Mouse (Mus musculus) mesoderm, embryonic 11.5 days (tissue): ENCODE measurements around the gene Krt1.
A peak's percentile ranks its signal among the peaks of the same experiment; 100 is the strongest.

Experiments used
- DNase-seq: peaks from one replicate; pipeline ENCODE4 v3.0.0-alpha.2; 2012; ENCODE audit warnings: low read depth, low spot score

Gene Krt1

DNA sequence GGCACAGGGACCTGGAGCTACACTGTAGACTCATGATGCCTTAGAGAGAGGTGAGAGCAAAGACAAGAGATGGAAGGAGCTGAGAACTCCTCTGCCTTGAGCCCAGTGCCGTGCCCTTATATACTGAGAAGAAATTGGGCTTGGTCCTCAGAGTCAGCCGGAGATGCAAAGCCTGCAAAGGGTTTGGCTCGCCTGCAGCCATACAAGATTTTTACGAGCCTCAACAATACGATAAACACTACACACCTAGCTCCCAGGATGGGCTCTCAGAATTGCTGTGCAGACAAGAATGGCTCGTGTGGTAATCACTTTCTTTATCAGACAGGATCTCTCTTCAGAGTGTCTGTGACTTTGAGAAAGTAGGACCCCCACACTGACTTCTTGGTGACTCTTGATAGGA is at the start of gene Krt1:
TSS of gene Krt1 (minus strand) at position 101 of the 400 bp plus-strand sequence.
- no peak for DNase-seq

GRCm38 (mm10) chr15:101895216-101895615 is 44.6 kb upstream of the Krt1 start:
- no peak for DNase-seq

DNA sequence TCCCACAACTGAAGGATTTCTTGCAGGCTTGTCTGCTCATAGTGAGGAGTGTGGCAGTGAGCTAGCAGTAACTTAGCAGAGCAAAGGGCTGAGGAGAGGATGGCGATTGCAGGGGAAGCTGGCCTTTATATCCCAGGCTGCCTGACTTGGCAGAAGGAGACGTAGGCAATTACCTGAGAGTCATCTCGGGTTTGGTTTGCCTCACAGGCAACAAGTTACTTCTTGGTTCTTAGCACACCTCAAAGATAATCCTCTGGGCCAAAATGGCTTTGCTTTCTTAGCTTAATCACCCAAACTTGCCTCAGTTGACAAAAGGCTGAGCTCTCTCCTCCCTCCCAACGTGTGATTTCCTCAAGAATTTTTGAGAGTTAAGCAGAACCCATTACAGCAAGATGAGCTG is 42.2 kb upstream of the Krt1 start, which contains the start of gene Krt76:
TSS of gene Krt76 (minus strand) at position 101 of the 400 bp plus-strand sequence.
- DNase-seq = no peak

DNA sequence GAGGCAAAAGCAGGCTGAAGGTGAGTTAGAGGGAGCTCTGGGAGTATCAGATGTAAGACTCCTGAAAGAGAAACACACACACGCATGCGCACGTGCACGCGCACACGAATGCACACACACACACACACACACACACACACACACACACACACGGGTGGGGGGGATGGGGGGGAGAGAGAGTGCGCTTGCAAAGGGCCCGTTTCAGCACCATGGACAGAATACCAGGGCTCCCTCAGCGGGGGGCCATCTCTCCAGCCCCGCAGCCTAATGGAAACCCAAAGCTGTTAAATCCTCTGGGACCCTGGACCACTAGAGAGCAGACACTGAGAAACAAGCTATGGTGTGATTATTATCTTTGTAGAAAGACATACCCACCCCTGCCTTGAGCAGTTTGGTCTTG is 29.2 kb upstream of the Krt1 start:
- peak; percentile 64 for DNase-seq

DNA sequence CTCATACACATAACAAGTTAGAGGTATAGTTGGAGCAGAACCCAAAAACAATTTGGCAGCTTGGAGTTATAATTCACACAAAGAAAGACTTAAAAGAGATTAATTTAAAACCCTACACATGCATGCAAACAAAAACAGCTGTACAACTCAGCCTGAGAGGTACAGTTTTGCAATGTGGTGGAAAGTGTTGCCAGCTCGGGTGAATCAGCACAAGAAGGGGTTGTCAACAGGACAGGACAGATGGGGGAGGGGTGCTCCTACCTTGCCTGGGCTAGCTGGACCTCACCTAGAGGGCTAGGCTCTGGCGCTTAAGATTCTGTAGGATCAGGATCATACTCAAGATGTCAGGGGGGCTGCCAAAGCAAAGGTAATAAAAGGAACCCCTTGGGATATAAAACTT is 27.4 kb upstream of the Krt1 start:
- DNase-seq = no peak

DNA sequence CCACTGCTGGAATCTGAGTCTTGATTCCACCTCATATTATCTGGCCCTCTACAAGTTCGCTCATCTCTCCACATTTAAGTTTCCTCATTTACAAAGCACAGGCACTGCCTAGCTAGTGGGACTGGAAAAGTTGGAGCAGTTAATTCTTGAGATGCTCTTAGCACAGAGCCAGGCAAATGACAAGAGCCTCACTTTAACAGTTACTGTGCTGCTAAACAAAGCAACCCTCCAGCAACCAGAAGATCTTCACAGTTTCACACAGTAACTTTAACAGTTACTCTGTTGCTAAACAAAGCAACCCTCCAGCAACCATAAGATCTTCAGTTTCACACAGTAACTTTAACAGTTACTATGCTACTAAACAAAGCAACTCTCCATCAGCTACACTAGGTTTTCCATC is 23.8 kb upstream of the Krt1 start:
- no peak for DNase-seq

DNA sequence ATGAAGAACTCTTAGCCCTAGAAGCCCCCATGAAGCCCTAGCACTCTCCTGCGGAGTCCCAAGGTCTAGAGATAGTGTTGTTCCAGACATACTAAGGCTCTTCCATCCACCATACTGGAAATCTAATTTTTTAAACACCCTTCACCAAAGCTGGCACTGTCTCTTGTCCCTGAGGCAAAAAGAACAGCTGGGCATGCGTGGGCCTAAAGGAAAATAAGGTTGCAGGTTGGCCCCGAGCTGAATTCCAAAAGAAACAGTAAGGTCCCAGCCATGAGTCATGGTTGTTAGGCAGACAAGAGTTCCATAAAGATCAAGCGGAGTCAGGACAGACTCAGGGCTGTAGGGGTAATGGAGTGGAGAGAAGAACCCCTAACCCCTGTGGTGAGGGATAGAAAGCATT is 22.6 kb upstream of the Krt1 start:
- DNase-seq = no peak

DNA sequence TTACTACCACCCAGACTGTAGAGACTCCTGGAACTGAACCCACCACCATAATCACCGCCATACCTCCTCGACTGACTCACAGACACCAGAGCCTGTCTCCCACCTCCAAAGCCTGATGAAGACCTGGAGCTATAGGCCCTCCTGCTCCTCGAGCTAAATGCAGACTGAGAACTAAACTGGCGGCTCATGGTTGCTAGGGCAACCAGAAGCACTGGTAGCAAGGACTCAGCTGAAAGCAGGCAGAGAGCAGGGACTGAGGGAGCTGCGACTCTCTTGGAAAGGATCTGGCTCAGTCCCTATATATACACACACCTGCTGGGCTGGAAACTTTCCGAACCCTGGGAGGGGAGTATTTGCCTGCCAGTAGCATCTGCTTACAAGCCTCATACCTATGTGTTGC is 18.8 kb upstream of the Krt1 start, which contains the start of gene Krt77:
TSS of gene Krt77 (minus strand) at position 275 of the 400 bp plus-strand sequence.
- DNase-seq = no peak

DNA sequence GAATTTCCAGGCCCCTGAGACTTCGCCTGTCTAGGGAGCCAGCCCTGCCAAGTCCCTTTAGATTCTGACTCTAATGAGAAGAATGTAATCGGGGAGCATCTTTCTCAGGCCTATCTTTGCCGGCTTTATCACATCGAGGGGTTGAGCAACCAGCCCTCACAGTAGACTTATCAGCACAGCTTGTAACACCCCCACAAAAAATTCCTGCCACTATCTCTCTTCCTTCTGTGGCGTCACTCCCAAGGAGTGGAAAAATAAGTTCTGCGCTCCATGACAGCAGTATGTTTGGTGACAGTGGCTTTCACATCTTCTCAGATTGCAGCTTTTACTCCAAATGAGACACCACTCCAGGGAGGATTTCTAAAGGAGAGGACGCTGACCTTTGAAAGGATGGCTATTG is 16.2 kb upstream of the Krt1 start:
- DNase-seq = no peak

- no peak for DNase-seq
Observed at GRCm38 (mm10) chr15:101860421-101861130, 10.0 kb upstream of the Krt1 start.

DNA sequence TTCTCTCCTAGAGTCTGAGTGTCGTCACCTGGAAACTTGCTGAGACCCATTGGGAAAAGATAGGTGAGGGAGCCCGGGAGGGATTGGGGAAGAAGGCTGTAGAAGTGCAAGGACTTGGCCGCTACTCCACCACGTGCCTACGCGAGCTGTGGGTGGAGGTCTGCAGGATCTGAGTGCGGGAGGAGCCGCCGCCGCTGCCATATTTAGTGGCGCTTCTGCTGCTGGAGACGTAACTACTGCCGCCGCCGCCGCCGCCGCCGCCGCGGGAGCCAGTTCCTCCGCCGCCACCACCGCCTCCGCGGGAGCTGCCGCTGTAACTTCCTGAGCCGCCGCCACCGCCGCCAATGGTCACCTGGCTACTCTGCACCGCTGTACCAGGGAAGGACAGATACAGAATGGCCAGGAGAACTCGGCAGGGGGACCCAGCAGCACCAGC is 9.2 kb upstream of the Krt1 start:
- no peak for DNase-seq

GRCm38 (mm10) chr15:101858673-101859425 is 8.3 kb upstream of the Krt1 start:
- no peak for DNase-seq

GRCm38 (mm10) chr15:101856696-101857095 is 6.1 kb upstream of the Krt1 start:
- DNase-seq = no peak

GRCm38 (mm10) chr15:101855732-101856131 is 5.1 kb upstream of the Krt1 start:
- DNase-seq = no peak

- no peak for DNase-seq
Observed at GRCm38 (mm10) chr15:101854294-101854693, 3.7 kb upstream of the Krt1 start.

GRCm38 (mm10) chr15:101852571-101852970 is 2.0 kb upstream of the Krt1 start:
- no peak for DNase-seq

GRCm38 (mm10) chr15:101845971-101846403 is 4.6 kb downstream of the Krt1 start:
- peak; percentile 20 for DNase-seq

- DNase-seq = no peak
Observed at GRCm38 (mm10) chr15:101843192-101843591, 7.4 kb downstream of the Krt1 start.

DNA sequence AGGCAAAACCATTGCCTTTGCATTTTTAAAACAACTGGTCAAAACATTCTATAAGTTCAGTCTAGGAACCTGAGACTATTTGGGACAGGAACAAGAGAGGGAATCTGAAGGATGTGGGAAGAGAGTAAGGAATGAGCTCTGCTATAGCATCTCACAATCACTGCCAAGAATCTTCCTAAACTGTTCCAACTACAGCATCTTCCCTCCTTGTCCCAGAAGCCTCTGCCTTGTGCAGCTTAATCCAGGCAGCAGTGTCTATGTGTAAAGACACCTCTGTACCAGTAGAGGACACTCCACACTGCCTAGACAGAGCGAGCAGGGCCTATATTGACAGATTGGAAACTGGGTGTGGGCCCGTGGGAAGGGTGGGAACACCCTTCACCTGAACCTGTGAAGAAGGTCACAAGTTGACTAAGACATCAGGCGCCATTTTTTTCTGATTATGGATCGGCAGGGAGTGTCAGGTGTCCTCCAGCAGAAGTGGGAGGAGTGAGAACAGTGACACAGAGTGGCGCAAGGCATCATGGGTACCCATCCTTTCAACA is 15.7 kb downstream of the Krt1 start:
- DNase-seq = no peak

DNA sequence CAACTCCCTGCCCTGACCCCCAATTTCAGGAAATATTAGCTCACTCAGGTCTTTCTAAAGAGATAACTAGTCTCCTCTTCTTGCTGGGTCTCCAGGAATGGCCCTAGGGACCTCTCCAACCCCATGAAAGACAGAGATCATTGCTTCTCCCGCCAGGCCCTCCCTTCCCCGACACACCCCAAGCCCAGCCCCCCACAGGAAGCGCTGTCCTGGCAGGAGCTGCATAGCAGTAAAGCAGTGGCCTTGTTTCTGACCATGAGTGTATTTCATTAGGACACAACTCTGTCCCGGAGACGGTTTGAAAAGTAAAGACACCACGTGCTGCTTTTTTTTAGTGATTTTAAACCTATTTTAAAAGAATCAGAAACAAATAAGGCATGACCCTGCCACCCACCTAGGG is 17.5 kb downstream of the Krt1 start:
- no peak for DNase-seq

- DNase-seq = no peak
Observed at GRCm38 (mm10) chr15:101829441-101829840, 21.2 kb downstream of the Krt1 start.

DNA sequence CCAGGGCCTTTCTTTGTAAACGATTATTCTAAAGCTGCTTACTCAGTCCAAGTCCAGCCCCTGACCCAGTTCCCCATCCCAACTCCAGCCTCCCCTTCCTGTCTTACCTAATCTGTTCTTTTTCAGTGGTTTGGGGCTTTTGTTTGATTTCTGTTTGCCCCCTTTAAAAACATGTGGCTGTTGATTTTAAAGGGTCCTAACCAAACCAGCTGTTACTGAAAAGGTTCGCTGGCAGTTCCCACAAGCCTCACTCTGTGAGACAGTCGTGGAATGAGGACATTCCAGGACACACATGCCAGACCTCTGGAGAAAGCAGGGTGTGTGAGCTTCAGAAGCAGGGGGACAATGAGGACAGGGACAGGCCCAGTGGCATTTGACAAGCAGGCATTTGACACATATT is 28.8 kb downstream of the Krt1 start:
- DNase-seq = no peak

- no peak for DNase-seq
Observed at GRCm38 (mm10) chr15:101817875-101818274, 32.7 kb downstream of the Krt1 start, which contains the start of gene Krt2. Gene Krt2, minus strand, starts transcription at chr15:101818169.
